Mouse (Mus musculus) liver, embryonic 14.5 days (tissue): Measurements from ENCODE around the gene Gm9945.

Source experiments
- CTCF ChIP-seq: IDR thresholded peaks from 2 replicates; pipeline ENCODE4 v1.5.1; 2016; ENCODE audit warnings: antibody characterized with exemption, low read depth, control low read depth
- EP300 ChIP-seq: IDR thresholded peaks from 2 replicates; pipeline ENCODE4 v1.6.1; 2016; ENCODE audit warnings: antibody characterized with exemption, low read depth

- TF ChIP-seq CTCF, result no peak
- TF ChIP-seq EP300, result no peak
Measured at GRCm38 (mm10) chr11:53507098-53507805, 27.3 kb downstream of the Gm9945 start.
